Mouse (Mus musculus): ENCODE measurements at regions not wholly inside any gene's neighbourhood (a gene's known extent, or its start where the extent isn't known, plus 50 kb on each side); places are given as distances from the start of the nearest gene placed in this dataset.

- peak in 1 of 2 experiments; percentile 14 for DNase-seq (ENCODE audit: low spot score in 2 of 2)
Measured at GRCm38 (mm10) chr17:81941317-81941716, 203.1 kb upstream of the Slc8a1 start.

GRCm38 (mm10) chr17:81930736-81931135 lies 192.6 kb upstream of the Slc8a1 start:
- DNase-seq (ENCODE audit: low spot score in 2 of 2), result no peak

GRCm38 (mm10) chr17:81906481-81907012 lies 168.4 kb upstream of the Slc8a1 start:
- DNase-seq (ENCODE audit: low spot score in 2 of 2), result no peak

- DNase-seq (ENCODE audit: low spot score in 2 of 2), result no peak
Measured at GRCm38 (mm10) chr17:81901999-81902665, 164.0 kb upstream of the Slc8a1 start.

GRCm38 (mm10) chr17:81898984-81899383 lies 160.8 kb upstream of the Slc8a1 start:
- DNase-seq (ENCODE audit: low spot score in 2 of 2), result no peak

- DNase-seq (ENCODE audit: low spot score in 2 of 2), result no peak
Measured at GRCm38 (mm10) chr17:81878136-81878535, 140.0 kb upstream of the Slc8a1 start.

- no peak for DNase-seq (ENCODE audit: low spot score in 2 of 2)
Measured at GRCm38 (mm10) chr17:81866683-81867082, 128.5 kb upstream of the Slc8a1 start.

GRCm38 (mm10) chr17:81849298-81849967 lies 111.3 kb upstream of the Slc8a1 start:
- no peak for DNase-seq (ENCODE audit: low spot score in 2 of 2)

GRCm38 (mm10) chr17:81843793-81844192 lies 105.6 kb upstream of the Slc8a1 start:
- no peak for DNase-seq (ENCODE audit: low spot score in 2 of 2)

GRCm38 (mm10) chr17:81797827-81798376 lies 59.7 kb upstream of the Slc8a1 start:
- DNase-seq (ENCODE audit: low spot score in 2 of 2), result no peak

- no peak for DNase-seq (ENCODE audit: low spot score in 2 of 2)
Measured at GRCm38 (mm10) chr17:81788781-81789180, 50.6 kb upstream of the Slc8a1 start.

Data from right cerebral cortex, postnatal 36 days (tissue).